Mouse (Mus musculus) adrenal gland, adult 2 months (tissue): ENCODE measurements around the gene Ank3. TPM values are rescaled to one million over a fixed set of nuclear protein-coding genes. Genes with fewer than 3 reads are reported as not detected.
A peak's percentile ranks its signal among the peaks of the same experiment; 100 is the strongest.

Experiments
- DNase-seq: peaks from one replicate; pipeline ENCODE4 v3.0.0; 2021
- polyA plus RNA-seq: library from polyadenylated mRNA; depleted of rRNA; stranded (reverse); fragments of >200 nt; gene quantifications from 2 replicates; pipeline ENCODE4 v1.2.3, GENCODE M21; 2012
- total RNA-seq, 2 experiments: library from RNA; stranded (reverse); gene quantifications; 2 replicates each; pipeline ENCODE4 v1.2.3; 2021

Ank3 gene
- total and polyA plus RNA-seq, 3 experiments: 0.79 to 12.9 (median 10.2) TPM

DNA sequence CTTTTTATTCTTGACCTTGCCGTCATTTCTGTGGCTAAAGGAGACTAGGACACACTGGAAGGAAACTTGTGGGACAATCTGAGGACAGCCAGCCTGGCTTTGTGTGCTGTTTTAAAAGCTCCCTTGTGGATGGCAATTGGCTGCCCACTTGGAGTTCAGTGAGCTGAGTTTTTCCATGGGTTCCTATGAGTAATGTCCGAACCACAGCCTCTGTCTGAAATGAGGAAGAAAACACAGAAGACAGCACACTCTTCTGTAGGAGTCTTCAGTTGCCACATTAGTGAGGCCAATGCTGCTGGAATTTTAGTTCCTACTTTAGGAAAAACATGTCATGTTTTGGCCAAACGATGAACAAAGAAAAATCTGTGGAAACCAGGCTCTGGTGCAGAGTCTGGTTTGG, 380.7 kb downstream of the Ank3 start:
- no peak for DNase-seq

- peak; percentile 71 for DNase-seq
Observed at GRCm38 (mm10) chr10:69781491-69781890, 382.9 kb downstream of the Ank3 start.

DNA sequence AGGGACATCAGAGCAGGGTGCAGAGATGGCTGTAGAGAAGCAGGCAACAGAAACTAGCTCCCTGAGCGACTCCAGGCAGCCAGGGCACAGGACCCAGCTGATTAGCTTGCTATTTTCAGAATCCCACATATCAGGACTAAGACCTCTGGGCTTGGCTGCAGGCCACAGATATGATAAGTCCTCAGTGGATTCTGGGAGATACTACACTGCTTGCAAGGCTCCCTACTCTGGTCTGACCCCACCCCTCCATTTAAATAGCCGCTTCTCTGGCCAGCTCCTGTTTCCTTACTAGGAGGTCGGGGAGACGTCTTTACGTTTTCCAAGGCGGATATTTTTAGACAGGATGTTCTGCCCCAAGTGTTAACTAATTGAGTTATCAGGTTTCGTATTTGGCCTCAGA, 386.7 kb downstream of the Ank3 start:
- DNase-seq: no peak

- no peak for DNase-seq
Observed at GRCm38 (mm10) chr10:69785692-69786091, 387.1 kb downstream of the Ank3 start.

DNA sequence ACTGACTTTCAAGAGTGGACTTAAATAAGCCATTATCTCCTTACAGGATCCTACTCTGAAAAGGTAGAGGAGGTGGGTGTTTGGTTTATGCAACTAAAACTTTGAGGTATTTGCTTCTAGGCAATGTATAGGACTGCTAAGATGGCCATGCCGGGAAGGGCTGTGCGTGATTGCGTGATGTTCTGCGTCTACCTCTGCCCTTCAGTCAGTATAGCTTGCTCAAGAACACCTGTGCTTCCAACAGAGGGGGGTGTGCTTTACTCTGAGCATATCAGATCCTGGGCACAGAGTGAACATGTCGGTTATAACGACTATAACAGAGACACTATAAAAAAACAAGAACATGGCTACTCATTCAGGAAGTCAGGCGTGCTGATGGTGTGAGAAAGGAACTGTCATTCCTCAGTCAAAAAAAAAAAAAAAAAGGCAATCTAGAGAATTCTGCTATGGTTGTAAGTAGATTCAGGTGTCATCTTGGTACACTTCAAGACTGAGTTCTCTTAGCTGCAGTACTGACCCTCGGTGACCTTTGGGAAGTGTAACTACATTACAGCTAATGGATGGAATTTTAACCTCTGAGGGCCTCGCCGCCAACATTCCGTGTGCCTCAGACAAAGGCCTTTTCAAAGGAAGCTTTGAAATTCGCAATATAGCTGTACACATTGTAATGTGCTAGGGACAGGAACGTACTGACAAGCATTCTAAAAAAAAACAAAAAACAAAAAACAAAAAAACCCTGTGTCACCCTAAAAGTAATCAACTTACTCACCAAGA, 387.8 kb downstream of the Ank3 start:
- no peak for DNase-seq

DNA sequence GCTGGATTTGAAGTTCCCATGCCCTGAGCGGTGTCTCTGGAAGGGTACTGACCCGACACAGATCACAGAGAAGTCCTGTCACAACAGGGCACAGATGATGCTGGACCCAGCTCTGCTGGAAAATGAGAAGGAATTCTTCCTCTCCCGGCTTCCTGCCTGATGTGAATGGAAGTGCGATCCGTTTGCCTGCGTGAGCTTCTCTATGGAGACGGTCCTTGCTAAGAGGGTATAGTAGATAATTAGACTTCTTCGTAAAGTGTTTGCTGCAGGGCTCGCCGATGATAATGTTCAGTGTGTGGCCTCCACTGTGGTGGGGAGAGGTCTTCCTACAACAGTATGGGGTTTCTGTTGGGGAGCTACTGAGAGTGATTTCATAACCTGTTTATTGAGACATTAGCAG, 388.8 kb downstream of the Ank3 start:
- DNase-seq: no peak

GRCm38 (mm10) chr10:69790606-69791005, 392.0 kb downstream of the Ank3 start:
- DNase-seq: no peak

DNA sequence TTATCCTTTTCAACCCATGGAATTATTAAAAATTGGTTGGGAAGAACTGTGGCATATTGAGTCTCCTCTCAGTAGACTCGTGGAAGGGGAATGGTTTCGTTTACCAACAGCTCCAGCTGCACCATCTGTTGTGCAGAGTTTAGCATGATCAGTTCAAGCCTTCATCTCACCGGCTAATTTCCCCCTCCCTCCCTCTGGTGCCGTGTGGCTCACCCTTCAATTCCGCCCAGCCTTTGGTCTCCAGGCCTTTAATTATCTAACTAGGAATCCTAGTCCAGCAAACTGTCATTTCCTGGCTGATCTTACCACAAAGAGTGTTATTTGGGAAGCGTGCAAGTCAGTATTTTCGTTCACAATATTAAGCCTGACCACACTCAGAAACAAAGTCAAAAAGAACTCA, 393.4 kb downstream of the Ank3 start:
- DNase-seq: no peak

DNA sequence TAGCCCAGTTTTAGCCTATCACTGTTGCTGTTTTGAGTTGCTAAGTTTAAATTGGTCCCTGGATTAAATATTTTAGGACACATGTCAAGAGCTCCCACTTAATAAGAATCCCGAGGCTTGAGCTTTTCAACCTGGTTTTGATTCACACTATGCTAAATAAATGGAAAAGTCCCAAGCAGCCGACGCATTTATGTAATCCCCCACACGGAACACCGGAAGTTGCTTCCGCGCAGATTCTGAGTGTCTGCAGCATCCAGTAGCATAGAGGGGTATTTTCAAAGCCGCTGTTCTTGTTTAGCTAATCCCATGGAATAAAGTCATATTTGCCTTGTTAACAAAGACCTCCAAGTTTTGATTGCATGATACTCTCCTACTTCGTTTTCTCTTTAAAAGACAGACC, 393.8 kb downstream of the Ank3 start:
- no peak for DNase-seq

DNA sequence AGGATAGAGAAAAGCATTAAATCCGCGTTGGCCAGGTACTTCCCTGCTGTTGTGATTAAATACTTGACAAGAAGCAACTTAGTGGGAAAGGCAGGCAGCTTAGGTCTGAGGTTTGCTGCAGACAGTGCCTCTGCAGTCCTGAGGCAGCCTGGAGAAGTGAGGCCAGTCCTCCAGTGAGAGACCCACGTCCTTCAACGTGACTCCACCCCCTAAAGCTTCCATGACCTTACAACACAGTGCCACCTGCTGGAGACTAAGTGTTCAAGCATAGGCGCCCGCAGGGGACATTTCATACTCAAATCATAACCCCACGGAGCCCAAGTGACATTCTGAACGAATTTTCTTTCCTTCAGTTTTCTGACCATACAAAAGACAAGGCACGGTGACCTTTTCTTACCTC, 394.5 kb downstream of the Ank3 start:
- peak; percentile 68 for DNase-seq

- DNase-seq: no peak
Observed at GRCm38 (mm10) chr10:69795656-69796055, 397.1 kb downstream of the Ank3 start.

GRCm38 (mm10) chr10:69796421-69796886, 397.9 kb downstream of the Ank3 start:
- no peak for DNase-seq

DNA sequence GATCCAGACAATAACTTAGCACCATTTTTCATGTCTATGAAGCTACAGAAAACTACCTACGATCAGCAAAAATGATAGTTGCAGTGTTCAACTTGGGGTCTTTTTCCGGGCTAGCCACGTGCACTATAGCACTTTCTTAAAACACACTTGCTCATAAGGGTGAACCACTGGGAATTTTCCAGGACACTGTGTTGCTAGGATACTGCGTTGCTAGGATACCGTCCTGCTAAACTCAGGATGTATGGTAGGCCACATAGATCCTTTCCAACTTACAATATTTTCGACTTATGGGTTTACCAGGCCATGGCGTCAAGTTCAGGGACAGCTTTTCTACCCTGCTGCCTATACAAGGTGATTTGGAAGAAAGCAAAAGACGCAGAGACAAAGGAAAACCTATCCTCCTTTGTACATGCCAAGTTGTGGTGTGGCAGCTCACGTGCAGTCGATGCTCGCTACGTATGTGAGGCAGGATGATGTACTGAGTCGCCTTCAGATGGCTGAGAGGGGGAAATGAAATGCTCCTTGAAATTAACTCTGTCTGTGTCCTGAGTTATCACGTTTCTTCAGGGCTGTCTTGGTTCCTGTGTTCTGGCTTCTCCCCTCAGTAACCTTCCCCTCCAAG, 404.7 kb downstream of the Ank3 start:
- DNase-seq: no peak

- DNase-seq: no peak
Observed at GRCm38 (mm10) chr10:69804613-69805012, 406.0 kb downstream of the Ank3 start.

DNA sequence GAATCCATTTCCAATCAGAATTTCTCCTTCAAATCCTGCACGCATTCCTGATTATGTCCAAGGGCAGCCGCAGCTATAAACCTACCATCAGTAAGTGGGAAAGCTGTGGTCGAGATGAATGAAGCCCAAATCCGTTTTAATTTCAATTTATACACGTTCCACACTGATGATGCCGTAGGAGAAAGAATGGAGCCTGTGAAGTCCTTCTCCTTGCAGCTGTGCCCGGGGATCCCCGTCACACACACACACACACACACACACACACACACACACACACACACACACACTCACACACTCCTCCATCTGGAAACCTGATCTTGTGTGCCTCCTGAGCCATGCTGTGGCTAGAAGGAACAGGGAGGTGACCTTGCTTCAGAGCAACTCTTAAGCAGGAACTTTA, 412.2 kb downstream of the Ank3 start:
- DNase-seq: no peak

DNA sequence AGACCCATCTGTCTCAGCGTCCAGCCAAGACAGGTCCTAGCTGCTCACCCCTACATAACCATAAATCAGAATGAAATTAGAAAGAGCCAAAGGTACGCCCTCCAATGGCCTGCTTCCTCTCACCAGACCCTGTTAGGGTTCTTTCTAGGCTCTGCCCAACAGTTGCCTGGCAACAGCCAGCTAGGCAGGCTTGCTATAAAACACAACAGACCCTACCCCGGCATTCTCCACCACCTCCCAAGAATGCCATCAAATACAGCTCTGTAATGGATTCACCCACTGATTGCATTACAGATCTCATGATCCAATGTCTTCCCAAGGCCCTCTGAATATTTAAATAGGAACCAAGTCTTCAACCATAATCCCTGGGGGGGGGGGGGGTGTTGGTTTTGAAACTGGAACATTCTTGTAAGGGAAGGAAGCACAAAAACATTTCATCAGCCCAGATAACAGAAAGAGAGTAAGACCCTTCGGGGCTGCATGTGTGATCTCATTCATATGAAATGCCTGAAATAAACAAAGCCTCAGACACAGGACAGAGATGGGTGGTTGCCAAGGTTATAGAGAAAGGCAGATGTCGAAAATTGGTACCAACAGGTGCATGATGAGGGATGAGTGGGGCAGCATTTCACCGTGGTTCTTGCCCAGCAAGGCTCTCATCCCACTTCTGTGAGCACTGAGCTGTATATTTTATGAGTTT, 415.4 kb downstream of the Ank3 start:
- no peak for DNase-seq

- DNase-seq: no peak
Observed at GRCm38 (mm10) chr10:69821245-69821644, 422.7 kb downstream of the Ank3 start.

- no peak for DNase-seq
Observed at GRCm38 (mm10) chr10:69828770-69829169, 430.2 kb downstream of the Ank3 start.

DNA sequence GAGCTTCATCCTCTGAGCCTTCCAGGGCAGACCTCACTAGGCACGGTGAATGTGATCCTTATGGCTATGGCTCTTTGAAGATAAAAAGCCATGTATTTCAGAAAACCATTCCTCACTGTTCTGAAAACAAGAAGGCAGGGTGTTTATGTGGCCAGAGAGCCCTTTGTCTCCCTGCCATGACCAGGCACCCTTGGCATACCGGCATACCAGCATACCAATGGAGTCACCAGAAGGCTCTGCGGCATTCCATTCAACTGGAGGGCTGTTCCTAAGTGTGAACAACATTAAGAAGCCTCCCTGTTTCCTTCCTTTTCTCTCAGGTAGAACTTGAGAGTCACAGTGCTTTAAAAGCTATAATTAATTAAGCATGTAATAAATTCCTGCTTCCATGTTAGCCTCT, 430.7 kb downstream of the Ank3 start:
- DNase-seq: no peak

DNA sequence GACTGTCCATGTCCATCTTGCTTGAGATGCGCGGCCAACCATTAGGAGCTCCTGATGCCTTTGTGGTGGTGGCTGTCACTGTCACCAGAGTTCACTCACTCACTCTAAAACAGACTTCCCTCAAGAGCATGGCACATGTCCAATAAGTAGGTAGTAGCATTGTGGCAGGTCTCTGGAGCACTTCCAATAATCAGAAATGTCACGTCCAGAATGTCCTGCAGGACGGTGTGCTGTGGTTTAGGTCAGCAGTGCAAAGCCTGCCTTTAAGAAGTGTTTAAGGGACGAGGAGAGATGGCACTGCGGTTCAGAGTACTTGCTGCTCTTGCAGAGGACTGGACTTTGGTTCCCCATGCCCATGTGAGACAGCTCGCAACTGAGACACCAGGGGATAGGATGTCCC, 433.0 kb downstream of the Ank3 start:
- no peak for DNase-seq

GRCm38 (mm10) chr10:69832241-69832640, 433.7 kb downstream of the Ank3 start:
- no peak for DNase-seq

GRCm38 (mm10) chr10:69832822-69833221, 434.2 kb downstream of the Ank3 start:
- DNase-seq: no peak

- DNase-seq: peak; percentile 69
Observed at GRCm38 (mm10) chr10:69834700-69835099, 436.1 kb downstream of the Ank3 start.
